Mouse (Mus musculus) CH12.LX (cell line): Measurements from ENCODE around the gene Dhx36.

Experiments
- CHD2 ChIP-seq: IDR thresholded peaks from 2 replicates; pipeline ENCODE4 v1.6.1; 2011; ENCODE audit warnings: low read length, improper control_type of control experiment
- CTCF ChIP-seq, 2 experiments: IDR thresholded peaks in 1 of 2; conservative IDR thresholded peaks in 1 of 2; 2 replicates each; pipeline ENCODE4 v1.5.1; 2011 to 2012; ENCODE audit warnings: low read depth in 2 of 2, low read length in 2 of 2, improper control_type of control experiment in 1 of 2, inconsistent platforms in 1 of 2, mild to moderate bottlenecking in 1 of 2, moderate library complexity in 1 of 2
- EP300 ChIP-seq: IDR thresholded peaks from 2 replicates; pipeline ENCODE4 v1.6.1; 2011; ENCODE audit warnings: low read length, improper control_type of control experiment
- JUN ChIP-seq: IDR thresholded peaks from 2 replicates; pipeline ENCODE4 v1.6.1; 2011; ENCODE audit warnings: low read depth, mild to moderate bottlenecking, low read length, improper control_type of control experiment, moderate library complexity; ENCODE audit not compliant: insufficient read depth
- POLR2A ChIP-seq: IDR thresholded peaks from 2 replicates; pipeline ENCODE4 v1.6.1; 2011; ENCODE audit warnings: low read depth, mild to moderate bottlenecking, improper control_type of control experiment, low read length
- SMC3 ChIP-seq: IDR thresholded peaks from 2 replicates; pipeline ENCODE4 v1.6.1; 2011; ENCODE audit warnings: low read depth, low read length, improper control_type of control experiment
- TCF12 ChIP-seq: IDR thresholded peaks from 2 replicates; pipeline ENCODE4 v1.6.1; 2014; ENCODE audit warnings: low read depth, mild to moderate bottlenecking, inconsistent platforms, low read length, improper control_type of control experiment
- ZC3H11A ChIP-seq: IDR thresholded peaks from 2 replicates; pipeline ENCODE4 v1.6.1; 2012; ENCODE audit warnings: low read depth, mild to moderate bottlenecking, inconsistent platforms, low read length, improper control_type of control experiment
- ZNF384 ChIP-seq: IDR thresholded peaks from 2 replicates; pipeline ENCODE4 v1.6.1; 2012; ENCODE audit warnings: low read depth, low read length, improper control_type of control experiment, inconsistent platforms

GRCm38 (mm10) chr3:62506488-62507205, at the start of gene Dhx36:
- no peak for TF ChIP-seq CTCF (conservative IDR thresholded peaks at IDR 0.05 in 1 of 2, IDR thresholded peaks at IDR 0.05 in 1 of 2; ENCODE audit: low read depth in 2 of 2, low read length in 2 of 2)
- no peak for TF ChIP-seq ZNF384
- peak; percentile 83 for TF ChIP-seq POLR2A
- peak; percentile 46; the same call in 1 of the 2 replicates for TF ChIP-seq CHD2
- no peak for TF ChIP-seq SMC3
- TF ChIP-seq TCF12 = peak; percentile 85
- TF ChIP-seq EP300 = no peak
- TF ChIP-seq ZC3H11A = no peak
- peak; percentile 28; the same call in 1 of the 2 replicates for TF ChIP-seq JUN
